Mouse (Mus musculus) cerebellum, adult 2 months (tissue): Measurements from ENCODE around the gene Fig4.

Source experiments
- CTCF ChIP-seq: fragments of 200-500 bp; IDR thresholded peaks from 2 replicates; pipeline ENCODE4 v1.5.1; 2011; ENCODE audit warnings: low read depth, mild to moderate bottlenecking, control low read depth, low read length, moderate library complexity, borderline replicate concordance; ENCODE audit not compliant: insufficient read depth
- POLR2A ChIP-seq: fragments of 200-500 bp; IDR thresholded peaks from 2 replicates; pipeline ENCODE4 v1.6.1; 2011; ENCODE audit warnings: low read length, control low read depth, borderline replicate concordance; ENCODE audit not compliant: insufficient read depth

DNA sequence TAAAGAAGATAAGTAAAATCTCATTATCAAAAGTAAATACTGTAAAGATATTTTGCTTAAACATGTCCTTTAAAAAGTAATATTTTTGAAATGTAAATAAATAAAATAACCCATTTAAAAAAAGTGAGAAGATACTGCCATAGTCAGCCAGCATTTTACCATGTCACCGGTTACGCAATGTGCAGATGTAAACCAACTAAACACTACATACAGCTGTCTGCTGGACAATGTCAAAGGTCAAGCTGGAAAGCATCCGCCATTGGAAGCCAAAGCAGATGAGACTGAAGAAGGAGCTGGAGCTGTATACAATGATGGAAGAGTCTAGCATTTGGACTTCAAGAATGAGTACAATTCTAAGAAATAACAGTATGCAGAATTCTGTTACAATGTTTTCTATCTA, 15.4 kb downstream of the Fig4 start:
- TF ChIP-seq CTCF (no peak), POLR2A (no peak)
